Mouse (Mus musculus) kidney, adult 2 months (tissue): ENCODE measurements around the gene Gm11938. TPM values are rescaled to one million over a fixed set of nuclear protein-coding genes. Genes with fewer than 3 reads are reported as not detected.
"Not testable (repeated sequence)": the region's sequence is repeated elsewhere in the genome, so short reads cannot be mapped to it uniquely, and the experiment has no call there.

ENCODE experiments used
- DNase-seq: peaks from one replicate; pipeline ENCODE4 v3.0.0; 2021
- H3K27ac ChIP-seq: fragments of 200-500 bp; 2 replicates; pipeline ENCODE4 v1.5.1; 2012; ENCODE audit warnings: low read depth, low read length, control low read depth, inconsistent platforms; ENCODE audit not compliant: insufficient read depth
- H3K27me3 ChIP-seq: fragments of 200-500 bp; replicated peaks from 2 replicates; pipeline ENCODE4 v1.6.1; 2012; ENCODE audit warnings: mild to moderate bottlenecking, moderate library complexity, low read length, inconsistent platforms; ENCODE audit not compliant: control insufficient read depth, insufficient read depth
- H3K36me3 ChIP-seq: fragments of 200-500 bp; 2 replicates; pipeline ENCODE4 v1.6.1; 2012; ENCODE audit warnings: mild to moderate bottlenecking, moderate library complexity, low read length, inconsistent platforms; ENCODE audit not compliant: control insufficient read depth, insufficient read depth
- H3K4me1 ChIP-seq: fragments of 200-500 bp; 2 replicates; pipeline ENCODE4 v1.6.1; 2011; ENCODE audit warnings: low read length; ENCODE audit not compliant: control insufficient read depth, insufficient read depth
- H3K4me3 ChIP-seq: fragments of 200-500 bp; 2 replicates; pipeline ENCODE4 v1.5.1; 2011; ENCODE audit warnings: mild to moderate bottlenecking, low read depth, low read length, control low read depth; ENCODE audit not compliant: insufficient read depth
- CTCF ChIP-seq: fragments of 200-500 bp; conservative IDR thresholded peaks from 2 replicates; pipeline ENCODE4 v1.5.1; 2011; ENCODE audit warnings: low read depth, mild to moderate bottlenecking, control low read depth, low read length, moderate library complexity, mixed read lengths; ENCODE audit not compliant: insufficient read depth, insufficient read length
- POLR2A ChIP-seq: fragments of 200-500 bp; IDR thresholded peaks from one replicate; pipeline ENCODE4 v1.6.1; 2011; ENCODE audit warnings: low read depth, low read length, control low read depth
- WGBS: fragments of 180-500 bp; shearing (Covaris S2); methylation state at CpG from one replicate; pipeline ENCODE4 v1.1.7; 2018; 5-methylcytosine and 5-hydroxymethylcytosine counted together
- polyA plus RNA-seq: library from polyadenylated mRNA; depleted of rRNA; stranded (reverse); fragments of >200 nt; gene quantifications from 2 replicates; pipeline ENCODE4 v1.2.3, GENCODE M21; 2012; rRNA removed

Gene Gm11938
- polyA plus RNA-seq: not detected in 2 replicates

DNA sequence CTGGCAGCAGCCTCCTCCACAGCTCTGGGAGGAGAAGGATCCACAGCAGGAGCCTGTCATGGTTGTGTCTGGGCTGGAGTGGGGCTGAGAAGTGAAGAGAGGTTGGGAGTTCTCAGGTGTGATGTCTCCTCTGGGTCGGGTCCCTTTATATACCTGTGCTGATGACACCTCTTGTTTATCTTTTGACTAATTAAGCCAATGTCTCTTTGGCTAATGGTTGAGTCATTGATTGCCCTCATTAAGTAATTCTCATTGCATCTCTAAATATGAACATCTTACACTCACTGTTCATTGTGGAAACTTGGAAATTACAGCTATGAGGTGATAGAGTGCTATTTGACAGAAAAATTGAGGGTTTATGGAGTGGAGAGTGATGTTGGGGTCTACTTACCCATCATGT lies at the start of gene Gm11938:
Gm11938 (minus strand) TSS at position 101 of the 400 bp plus-strand sequence.
- not testable (repeated sequence) for H3K27me3 ChIP-seq, H3K36me3 ChIP-seq, H3K4me1 ChIP-seq, H3K4me3 ChIP-seq, H3K27ac ChIP-seq, DNase-seq
- WGBS: 39% methylated on average over 1 of the region's 1 CpGs

DNA sequence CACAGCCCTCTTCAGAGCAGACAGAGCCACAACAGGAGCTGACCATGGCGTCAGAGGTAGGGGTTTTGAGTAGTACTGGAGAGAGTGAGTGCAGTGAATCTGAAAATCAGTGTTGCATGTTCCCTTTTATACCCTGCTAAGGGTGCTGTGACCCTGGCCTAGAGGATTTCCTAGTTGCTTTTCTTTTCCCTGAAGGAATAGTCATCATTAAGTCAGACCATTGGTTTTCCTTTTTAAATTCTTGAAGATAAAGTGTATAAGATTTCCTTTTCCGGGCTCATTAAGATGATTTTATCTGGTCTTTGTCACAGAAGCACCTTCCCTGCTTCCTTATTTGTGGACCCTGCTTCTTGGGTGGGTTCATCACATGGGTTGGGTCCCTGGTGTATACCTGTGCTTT lies 47.0 kb upstream of the Gm11938 start, which contains the start of gene Gm11555:
Gm11555 (minus strand) TSS at position 101 of the 400 bp plus-strand sequence.
- Histone ChIP-seq H3K4me1 (no peaks in the 10 kb centered on the region), H3K27me3 (no peaks in the 10 kb centered on the region), H3K27ac (no peak within 1 kb of the TSS), H3K4me3 (no peak within 1 kb of the TSS), H3K36me3 (no peaks in the 10 kb centered on the region)
- no peak for DNase-seq
- WGBS: 78% methylated on average over 2 of the region's 2 CpGs
- TF ChIP-seq CTCF (no peak), POLR2A (no peak)

DNA sequence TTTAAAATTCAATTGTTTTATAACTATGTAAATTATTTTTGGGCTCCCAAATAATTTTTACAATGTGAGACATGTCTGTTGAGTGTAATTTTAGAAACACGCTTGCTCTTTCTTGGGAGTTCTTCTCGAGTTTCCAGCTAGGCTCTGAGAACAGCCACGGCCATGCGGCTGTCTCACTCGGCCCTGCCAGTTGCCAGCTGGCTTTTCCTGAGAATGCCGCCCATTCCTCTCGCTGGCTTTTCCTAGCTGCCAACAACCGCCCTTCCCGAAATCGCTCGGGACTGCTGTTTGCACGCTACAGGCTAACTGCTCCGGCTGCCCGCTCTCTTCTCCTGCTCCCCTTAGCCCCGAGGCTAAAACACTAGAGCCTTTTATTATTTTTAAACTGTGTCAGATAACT lies 43.3 kb upstream of the Gm11938 start:
- no peak overlapping the region for H3K4me3 ChIP-seq
- no peak for DNase-seq
- H3K4me1 ChIP-seq: no peaks in the 10 kb centered on the region
- TF ChIP-seq CTCF (no peak), POLR2A (no peak)
- no peaks in the 10 kb centered on the region for H3K36me3 ChIP-seq
- H3K27me3 ChIP-seq: no peaks in the 10 kb centered on the region
- H3K27ac ChIP-seq: no peak overlapping the region
- 75% methylated on average over 15 of the region's 15 CpGs for WGBS

DNA sequence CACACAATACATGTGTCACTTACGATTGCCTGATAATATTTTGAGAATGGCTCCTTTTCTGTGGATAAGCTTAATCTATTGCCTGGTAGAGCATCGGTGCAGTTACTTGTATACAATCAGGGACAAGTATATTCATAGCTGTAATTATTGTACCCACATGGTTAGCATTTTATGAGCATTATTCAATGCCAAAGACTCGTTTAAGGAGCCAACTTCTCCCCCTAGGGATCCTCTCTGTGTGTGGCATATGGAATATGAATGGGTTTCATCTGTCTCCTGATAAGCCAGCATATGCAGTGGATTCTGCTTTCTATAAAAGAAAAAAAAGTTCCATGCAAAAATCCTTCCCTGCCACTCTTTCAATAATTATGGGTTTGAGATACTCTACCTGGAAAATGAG lies 41.2 kb upstream of the Gm11938 start:
- no peaks in the 10 kb centered on the region for H3K36me3 ChIP-seq
- H3K27ac ChIP-seq: no peak overlapping the region
- no peak overlapping the region for H3K4me3 ChIP-seq
- no peaks in the 10 kb centered on the region for H3K27me3 ChIP-seq
- no peak for DNase-seq
- no peaks in the 10 kb centered on the region for H3K4me1 ChIP-seq
- no peak for TF ChIP-seq POLR2A
- 77% methylated on average over 3 of the region's 3 CpGs for WGBS

DNA sequence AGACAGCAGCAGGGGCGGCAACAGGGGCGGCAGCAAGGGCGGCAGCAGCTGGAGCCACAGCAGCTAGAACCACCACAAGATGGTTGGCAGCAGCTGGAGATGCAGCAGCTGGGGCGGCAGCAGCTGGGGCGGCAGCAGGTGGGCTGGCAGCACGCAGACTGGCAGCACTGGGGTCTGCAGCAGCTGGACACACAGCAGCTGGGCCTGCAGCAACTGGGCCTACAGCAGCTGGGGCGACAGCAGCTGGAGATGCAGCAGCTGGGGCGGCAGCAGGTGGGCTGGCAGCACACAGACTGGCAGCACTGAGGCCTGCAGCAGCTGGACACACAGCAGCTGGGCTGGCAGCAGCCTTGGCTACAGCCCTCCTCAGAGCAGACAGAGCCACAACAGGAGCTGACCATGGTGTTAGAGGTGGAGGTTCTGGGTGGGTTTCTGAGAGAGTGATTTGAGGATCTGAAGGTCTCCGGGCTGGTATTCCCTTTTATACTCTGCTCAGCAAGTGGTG lies 40.6 kb upstream of the Gm11938 start, which contains the start of gene Krtap4-7:
Krtap4-7 (minus strand) TSS at position 455 of the 505 bp plus-strand sequence.
- not testable (repeated sequence) for H3K4me1 ChIP-seq, H3K27ac ChIP-seq, H3K27me3 ChIP-seq, DNase-seq, H3K36me3 ChIP-seq, H3K4me3 ChIP-seq
- WGBS: 82% methylated on average over 9 of the region's 9 CpGs

DNA sequence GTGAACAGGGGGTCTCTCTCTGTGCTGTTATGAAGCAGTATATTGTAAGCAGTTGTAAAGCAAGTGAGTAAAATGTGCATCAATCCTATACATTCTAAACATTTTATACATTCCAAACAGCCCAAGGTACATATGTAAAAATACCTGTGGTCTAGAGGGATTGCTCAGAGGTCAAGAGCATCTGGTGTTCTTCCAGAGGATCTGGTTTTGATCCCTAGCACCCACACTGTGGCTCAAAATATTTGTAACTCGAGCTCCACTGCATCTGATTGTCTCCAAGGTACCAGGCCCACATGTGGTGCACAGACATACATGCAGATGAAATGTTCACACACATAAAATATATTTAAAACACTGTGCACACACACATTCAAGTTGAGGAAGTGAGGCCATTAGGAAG lies 37.8 kb upstream of the Gm11938 start:
- no peak overlapping the region for H3K27ac ChIP-seq
- no peaks in the 10 kb centered on the region for H3K4me1 ChIP-seq
- no peaks in the 10 kb centered on the region for H3K36me3 ChIP-seq
- no peak for DNase-seq
- H3K27me3 ChIP-seq: no peaks in the 10 kb centered on the region
- no peak for TF ChIP-seq POLR2A
- no peak for TF ChIP-seq CTCF
- 43% methylated on average over 1 of the region's 1 CpGs for WGBS
- no peak overlapping the region for H3K4me3 ChIP-seq

DNA sequence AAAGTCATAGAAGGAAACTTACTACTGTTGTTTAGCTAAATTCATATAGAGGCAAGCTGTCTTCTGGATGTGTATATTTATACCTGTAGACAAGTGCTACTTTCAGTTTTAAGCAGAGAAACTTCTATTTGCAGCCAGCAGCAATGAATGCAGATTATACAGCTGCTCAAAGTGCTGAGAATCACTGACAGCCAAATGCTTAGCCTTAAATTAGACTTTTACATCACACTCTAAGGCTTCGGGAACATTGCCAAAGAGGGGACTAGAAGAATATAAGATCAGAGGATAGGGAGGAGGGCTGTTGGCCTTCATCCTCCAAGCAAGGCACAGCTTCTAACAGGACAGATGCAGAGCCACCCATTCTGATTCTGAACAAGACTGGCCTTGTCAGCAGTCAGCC lies 34.0 kb upstream of the Gm11938 start:
- Histone ChIP-seq H3K36me3 (no peaks in the 10 kb centered on the region), H3K27me3 (no peaks in the 10 kb centered on the region), H3K27ac (no peak overlapping the region), H3K4me1 (no peaks in the 10 kb centered on the region), H3K4me3 (no peak overlapping the region)
- DNase-seq: no peak
- WGBS: 56% methylated on average over 1 of the region's 1 CpGs
- TF ChIP-seq POLR2A: no peak
- no peak for TF ChIP-seq CTCF

DNA sequence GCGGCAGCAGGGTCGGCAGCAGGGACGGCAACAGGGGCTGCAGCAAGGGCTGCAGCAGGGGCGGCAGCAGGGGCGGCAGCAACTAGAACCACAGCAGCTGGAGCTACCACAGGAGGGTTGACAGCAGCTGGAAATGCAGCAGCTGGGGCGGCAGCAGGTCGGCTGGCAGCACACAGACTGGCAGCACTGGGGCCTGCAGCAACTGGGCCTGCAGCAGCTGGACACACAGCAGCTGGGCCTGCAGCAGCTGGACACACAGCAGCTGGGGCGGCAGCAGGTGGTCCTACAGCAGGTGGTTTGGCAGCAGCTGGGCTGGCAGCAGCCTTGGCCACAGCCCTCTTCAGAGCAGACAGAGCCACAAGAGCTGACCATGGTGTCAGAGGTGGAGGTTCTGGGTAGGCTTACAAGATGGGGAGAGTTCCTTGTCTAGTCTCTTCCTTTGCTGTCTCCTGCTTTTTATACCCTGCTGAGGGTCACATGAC lies 31.6 kb upstream of the Gm11938 start, which contains the start of gene Krtap4-2:
Krtap4-2 (minus strand) TSS at position 432 of the 482 bp plus-strand sequence.
- TF ChIP-seq POLR2A (no peak), CTCF (no peak)
- no peaks in the 10 kb centered on the region for H3K27me3 ChIP-seq
- H3K27ac ChIP-seq: no peak within 1 kb of the TSS
- 27% methylated on average over 8 of the region's 8 CpGs for WGBS
- no peak within 1 kb of the TSS for H3K4me3 ChIP-seq
- H3K4me1 ChIP-seq: no peaks in the 10 kb centered on the region
- H3K36me3 ChIP-seq: no peaks in the 10 kb centered on the region
- DNase-seq: no peak
